Mouse (Mus musculus): ENCODE measurements around the gene Mgat5.

- TF ChIP-seq CTCF (IDR thresholded peaks at IDR 0.05; ENCODE audit: borderline replicate concordance, insufficient read depth, low read depth, low read length): no peak
- no peak for TF ChIP-seq POLR2A (IDR thresholded peaks at IDR 0.05; ENCODE audit: borderline replicate concordance, insufficient read depth, low read length)
Observed at GRCm38 (mm10) chr1:127219161-127219560, 14.3 kb downstream of the Mgat5 start.
